Mouse (Mus musculus): ENCODE data around the gene AI854703.

- TF ChIP-seq CTCF (IDR thresholded peaks at IDR 0.05; ENCODE audit: low read depth, low read length), result no peak
- TF ChIP-seq POLR2A (IDR thresholded peaks at IDR 0.05; ENCODE audit: extremely low read depth, insufficient read depth, low read length), result no peak
Measured at GRCm38 (mm10) chr6:48678391-48678790, 51.8 kb downstream of the AI854703 start.

All from liver, adult 2 months (tissue).